In the genomic region with DNA sequence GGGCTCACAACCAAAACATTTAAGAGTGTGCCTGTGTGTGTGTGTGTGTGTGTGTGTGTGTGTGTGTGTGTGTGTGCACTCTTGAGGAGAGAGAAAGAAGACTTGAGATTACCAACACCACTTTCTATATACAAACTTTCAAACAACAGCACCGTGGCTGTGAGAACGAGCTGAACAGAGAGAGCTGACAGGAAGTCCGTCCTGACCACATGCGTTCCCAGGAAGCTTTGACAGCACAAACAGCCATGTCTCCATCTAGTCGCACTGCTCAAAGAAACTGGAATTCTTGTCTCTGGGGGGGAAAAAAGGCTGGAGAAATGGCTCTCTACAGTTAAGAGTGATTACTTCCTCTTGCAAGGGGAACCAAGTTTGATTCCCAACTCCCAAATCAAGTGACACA, we compare ENCODE assay signal across 14 mouse cellular contexts.
"Had no signal": no experiment of that assay in that cellular context is flagged by ENCODE, and none has a peak within 500 bp of the region (broad histone marks: within the 10 kb centered on the region; RNA-seq: fewer than 3 reads in every experiment).

No protein-coding gene starts in this region.

- H3K9me3 ChIP-seq: liver, embryonic 15.5 days had no signal

- ATAC-seq: inflammation-experienced regulatory T-cells, adult 6 months; intestine, embryonic 16.5 days; liver, embryonic 12.5 days had no signal

- H3K27ac ChIP-seq: limb, embryonic 13.5 days; liver, embryonic 12.5 days; liver, embryonic 15.5 days had no signal

- H3K4me1 ChIP-seq: limb, embryonic 13.5 days; liver, embryonic 12.5 days; liver, embryonic 15.5 days had no signal

- H3K36me3 ChIP-seq: limb, embryonic 13.5 days; liver, embryonic 12.5 days; liver, embryonic 15.5 days had no signal

- H3K4me2 ChIP-seq: limb, embryonic 13.5 days; liver, embryonic 12.5 days; liver, embryonic 15.5 days; midbrain, embryonic 11.5 days had no signal

- H3K4me3 ChIP-seq: limb, embryonic 13.5 days; liver, embryonic 12.5 days; liver, embryonic 15.5 days had no signal

- H3K9ac ChIP-seq: limb, embryonic 13.5 days; liver, embryonic 12.5 days; liver, embryonic 15.5 days had no signal

- H3K27me3 ChIP-seq: liver, embryonic 12.5 days; liver, embryonic 15.5 days had no signal

- DNase-seq: kidney, adult 18-20 months; kidney, postnatal 10 days; kidney, postnatal 36 days; layer of hippocampus, postnatal 36 days; left cerebral cortex, postnatal 4 days; liver; thymus, adult 18-20 months; thymus, postnatal 36 days had no signal
